Mouse (Mus musculus): Measurements from ENCODE around the gene Cep41. TPM values are rescaled to one million over a fixed set of nuclear protein-coding genes. Genes with fewer than 3 reads are reported as not detected.

The Cep41 gene
- total RNA-seq, 2 experiments from 2014 or later: 9.3 to 10.2 TPM

GRCm38 (mm10) chr6:30711365-30711763, 17.8 kb upstream of the Cep41 start:
- DNase-seq (ENCODE audit: low spot score in 2 of 2): no peak

GRCm38 (mm10) chr6:30710371-30711364, 17.1 kb upstream of the Cep41 start:
- DNase-seq (ENCODE audit: low spot score in 2 of 2): no peak

- DNase-seq (ENCODE audit: low spot score in 2 of 2): no peak
Measured at GRCm38 (mm10) chr6:30709115-30709514, 15.6 kb upstream of the Cep41 start.

GRCm38 (mm10) chr6:30703977-30704602, 10.5 kb upstream of the Cep41 start:
- DNase-seq (ENCODE audit: low spot score in 2 of 2): no peak

- no peak for DNase-seq (ENCODE audit: low spot score in 2 of 2)
Measured at GRCm38 (mm10) chr6:30703476-30703875, 9.9 kb upstream of the Cep41 start.

- no peak for DNase-seq (ENCODE audit: low spot score in 2 of 2)
Measured at GRCm38 (mm10) chr6:30702881-30703280, 9.3 kb upstream of the Cep41 start.

- DNase-seq (ENCODE audit: low spot score in 2 of 2): no peak
Measured at GRCm38 (mm10) chr6:30700182-30700581, 6.6 kb upstream of the Cep41 start.

- DNase-seq (ENCODE audit: low spot score in 2 of 2): no peak
Measured at GRCm38 (mm10) chr6:30698036-30698435, 4.5 kb upstream of the Cep41 start.

- no peak for DNase-seq (ENCODE audit: low spot score in 2 of 2)
Measured at GRCm38 (mm10) chr6:30697464-30697863, 3.9 kb upstream of the Cep41 start.

GRCm38 (mm10) chr6:30695124-30695523, 1.6 kb upstream of the Cep41 start:
- DNase-seq (ENCODE audit: low spot score in 2 of 2): no peak

GRCm38 (mm10) chr6:30694209-30694608, 660 bp upstream of the Cep41 start:
- DNase-seq (ENCODE audit: low spot score in 2 of 2): no peak

GRCm38 (mm10) chr6:30692826-30693225, 723 bp downstream of the Cep41 start:
- DNase-seq (ENCODE audit: low spot score in 2 of 2): no peak

GRCm38 (mm10) chr6:30687198-30687597, 6.4 kb downstream of the Cep41 start:
- no peak for DNase-seq (ENCODE audit: low spot score in 2 of 2)

- DNase-seq (ENCODE audit: low spot score in 2 of 2): no peak
Measured at GRCm38 (mm10) chr6:30684570-30684969, 9.0 kb downstream of the Cep41 start.

- DNase-seq (ENCODE audit: low spot score in 2 of 2): no peak
Measured at GRCm38 (mm10) chr6:30681935-30682900, 11.3 kb downstream of the Cep41 start.

GRCm38 (mm10) chr6:30680442-30680841, 13.1 kb downstream of the Cep41 start:
- DNase-seq (ENCODE audit: low spot score in 2 of 2): no peak

- DNase-seq (ENCODE audit: low spot score in 2 of 2): no peak
Measured at GRCm38 (mm10) chr6:30679567-30679966, 14.0 kb downstream of the Cep41 start.

- DNase-seq (ENCODE audit: low spot score in 2 of 2): no peak
Measured at GRCm38 (mm10) chr6:30678482-30678881, 15.1 kb downstream of the Cep41 start.

- no peak for DNase-seq (ENCODE audit: low spot score in 2 of 2)
Measured at GRCm38 (mm10) chr6:30677591-30677990, 16.0 kb downstream of the Cep41 start.

- no peak for DNase-seq (ENCODE audit: low spot score in 2 of 2)
Measured at GRCm38 (mm10) chr6:30676506-30676905, 17.0 kb downstream of the Cep41 start.

GRCm38 (mm10) chr6:30675281-30675771, 18.2 kb downstream of the Cep41 start:
- DNase-seq (ENCODE audit: low spot score in 2 of 2): no peak

All from adrenal gland, postnatal 4 days (tissue).